Mouse (Mus musculus) granulocyte monocyte progenitor cell, adult 5-6 weeks (primary cell): ENCODE measurements around the gene Rab31. TPM values are rescaled to one million over a fixed set of nuclear protein-coding genes. Genes with fewer than 3 reads are reported as not detected.

Experiments used
- ATAC-seq: replicated peaks from 2 replicates; pipeline ENCODE4 v1.8.0; 2016; ENCODE audit warnings: mild to moderate bottlenecking, moderate TSS enrichment, inconsistent platforms; ENCODE audit not compliant: poor library complexity, severe bottlenecking
- total RNA-seq, 2 experiments: library from RNA; stranded (forward) in 1 of 2; stranded (reverse) in 1 of 2; fragments of 200-712, 200-1000 nt in 1 of 2; fragments of >200 nt in 1 of 2; fragmentation: Nextera tagmentation in 1 of 2; gene quantifications; 2 replicates each; pipeline ENCODE4 v1.2.3; 2014 to 2017

Rab31 gene
- total RNA-seq, 2 experiments from 2014 or later, result 48.3 to 73.6 TPM

DNA sequence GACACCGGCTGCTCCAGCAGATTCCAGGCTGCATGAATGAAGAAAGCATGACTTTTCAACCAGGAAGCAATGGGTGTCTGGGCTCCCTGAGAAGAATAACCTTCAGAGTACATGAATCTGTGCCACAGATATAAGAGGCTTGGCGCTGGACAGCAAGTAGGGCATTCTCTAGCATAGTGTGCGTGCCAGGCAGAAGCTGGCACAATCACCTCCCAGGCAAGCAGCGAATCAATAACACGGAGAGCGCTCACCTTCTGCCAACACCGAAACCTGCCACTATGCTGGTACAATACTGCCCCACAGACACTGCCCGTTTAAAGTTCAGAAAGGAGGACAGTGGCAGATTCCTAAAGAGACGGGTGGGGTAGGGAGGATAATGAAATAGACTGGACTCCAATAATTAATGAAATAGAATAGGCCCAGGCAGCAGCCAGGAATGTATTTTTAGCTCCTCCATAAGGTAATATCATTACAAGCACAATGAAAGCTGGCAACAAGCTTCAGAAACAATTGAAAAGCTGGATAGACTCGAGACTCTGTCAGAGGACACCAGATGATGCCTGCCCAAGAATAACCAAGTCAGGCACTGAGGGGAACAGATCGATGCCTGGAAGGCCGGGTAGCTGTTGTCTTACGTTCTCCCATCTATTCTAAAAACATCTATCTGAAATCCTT is 59.6 kb downstream of the Rab31 start:
- ATAC-seq, result no peak

DNA sequence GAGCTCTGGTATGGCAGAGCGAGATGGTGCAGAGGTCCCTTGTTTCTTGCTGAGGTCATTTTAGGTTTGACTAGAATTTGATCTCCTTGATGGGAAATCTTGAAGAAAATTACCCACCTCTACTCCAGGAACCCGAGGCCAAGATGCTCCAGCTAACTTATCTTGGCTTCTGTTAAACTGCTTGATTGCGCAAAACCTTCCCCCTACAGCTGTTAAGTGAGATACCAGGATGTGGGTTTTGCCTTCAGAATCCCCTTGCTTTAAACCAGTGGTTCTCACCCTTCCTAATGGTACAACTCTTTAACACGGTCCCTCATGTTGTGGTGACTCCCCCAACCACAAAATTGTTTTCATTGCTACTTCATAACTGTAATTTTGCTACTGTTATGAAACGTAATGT is 60.8 kb downstream of the Rab31 start:
- no peak; the same call in 1 of the 2 replicates for ATAC-seq

DNA sequence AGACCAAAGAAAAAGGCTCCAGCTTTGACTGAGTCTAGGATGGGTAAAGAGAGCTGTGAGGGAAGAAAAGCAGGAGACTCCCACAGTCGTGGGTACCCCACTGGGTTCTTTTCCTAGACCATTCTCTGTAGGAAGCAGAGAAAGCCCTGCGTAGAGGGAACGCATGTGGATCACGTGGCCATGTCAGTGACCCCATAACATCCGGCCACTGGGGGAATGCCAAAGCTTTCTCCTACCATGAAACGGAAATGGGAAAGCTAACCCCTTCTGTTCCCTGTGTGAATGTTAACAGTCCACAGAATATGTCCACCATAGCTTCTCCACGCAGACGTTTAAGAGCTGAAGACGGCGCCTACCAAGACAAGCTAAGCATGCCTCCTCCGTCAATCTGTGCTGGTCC is 62.0 kb downstream of the Rab31 start:
- ATAC-seq, result no peak

DNA sequence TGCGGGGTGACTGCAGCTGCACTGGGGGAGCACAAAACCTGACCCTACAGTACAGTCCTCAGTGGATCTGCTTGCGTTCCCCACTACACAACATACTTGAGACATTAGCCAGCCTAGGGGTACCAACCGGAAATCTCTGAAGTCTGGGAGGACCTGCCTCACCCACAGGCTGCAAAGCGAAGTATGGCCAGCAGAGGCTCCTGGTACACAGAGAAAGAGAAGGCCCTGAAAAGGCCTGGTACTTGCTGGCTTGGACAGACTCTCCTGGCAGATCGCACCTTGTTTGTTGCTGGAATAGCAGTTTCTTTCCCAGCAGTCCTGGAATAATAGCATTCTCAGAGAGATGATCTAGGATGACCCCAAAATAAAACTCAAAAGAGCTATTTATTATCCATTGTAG is 66.3 kb downstream of the Rab31 start:
- peak; percentile 74 for ATAC-seq

DNA sequence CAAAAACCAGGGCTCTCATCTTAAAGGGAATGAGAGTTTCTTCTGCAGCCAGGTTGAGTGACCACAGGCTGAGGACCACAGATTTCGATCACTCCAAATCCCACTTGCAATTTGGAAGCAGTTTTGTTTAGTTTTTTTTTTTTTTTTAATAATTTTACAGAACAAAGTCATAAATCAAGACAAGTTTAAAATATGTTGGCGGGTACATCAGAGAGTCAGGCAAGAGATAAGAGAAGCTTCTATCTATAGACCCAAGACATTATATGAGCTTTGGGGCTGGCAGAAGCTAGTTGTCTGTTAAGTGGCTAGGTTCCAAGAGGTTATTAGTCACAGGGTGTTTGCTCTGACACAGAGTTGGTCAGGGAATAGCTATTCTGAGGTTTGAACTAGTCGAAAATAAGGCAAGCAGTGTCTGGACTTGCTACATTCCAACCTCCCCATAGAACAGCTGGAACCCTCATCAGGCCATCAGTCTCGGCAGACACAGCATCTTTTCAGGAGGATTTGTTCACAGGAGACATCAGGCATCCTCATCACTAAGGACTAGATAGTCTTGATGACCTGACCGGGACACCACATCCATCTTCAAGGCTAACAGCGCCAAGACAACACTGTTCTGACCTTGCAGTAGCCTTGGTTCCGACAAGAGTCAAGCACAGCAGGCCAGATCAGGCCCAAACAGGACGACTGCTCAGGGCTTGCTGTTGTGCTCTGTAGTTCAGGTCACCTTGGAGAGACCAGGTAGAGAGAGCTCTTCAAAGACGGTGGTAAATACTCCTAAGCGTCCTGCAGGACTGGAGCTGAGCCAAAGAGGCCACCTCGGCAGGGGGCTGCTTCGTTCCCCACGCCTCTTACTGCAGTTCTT is 68.8 kb downstream of the Rab31 start:
- no peak for ATAC-seq

DNA sequence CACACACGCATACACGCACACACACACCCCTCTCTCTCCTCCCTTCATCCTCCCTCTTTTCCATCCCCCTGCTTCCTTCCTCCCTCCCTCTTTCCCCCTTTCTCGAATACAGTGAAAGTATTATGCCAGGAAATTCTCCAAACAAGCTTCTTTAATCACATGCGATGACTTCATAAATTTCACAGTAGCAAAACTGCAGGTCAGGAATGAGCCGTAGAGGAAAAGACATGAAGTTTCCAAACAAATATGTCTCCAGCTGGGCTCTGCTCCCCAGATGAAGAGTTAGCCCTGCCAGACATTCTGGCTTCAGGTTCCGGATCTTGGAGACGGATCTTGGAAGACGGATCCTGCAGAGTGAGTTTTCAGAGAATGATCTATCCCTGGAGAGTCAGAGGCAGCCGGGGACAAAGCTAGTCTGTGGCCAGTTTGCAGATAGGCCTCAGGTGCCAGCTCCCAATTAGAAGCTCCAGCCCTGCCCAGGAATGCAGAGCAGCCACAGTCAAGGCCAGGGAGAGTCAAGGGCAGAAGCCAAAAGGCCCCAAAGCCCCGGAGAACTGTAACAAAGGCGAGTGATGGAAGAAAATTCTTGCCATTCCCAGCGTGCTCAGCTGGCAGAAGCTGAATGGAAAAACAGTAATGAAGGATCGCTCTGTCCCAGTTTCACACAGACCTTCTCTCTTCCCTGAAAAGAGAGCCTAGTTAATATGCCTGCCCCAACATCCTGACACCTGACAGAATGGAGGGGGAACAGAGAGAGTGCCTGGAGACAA is 70.6 kb downstream of the Rab31 start:
- ATAC-seq, result no peak

DNA sequence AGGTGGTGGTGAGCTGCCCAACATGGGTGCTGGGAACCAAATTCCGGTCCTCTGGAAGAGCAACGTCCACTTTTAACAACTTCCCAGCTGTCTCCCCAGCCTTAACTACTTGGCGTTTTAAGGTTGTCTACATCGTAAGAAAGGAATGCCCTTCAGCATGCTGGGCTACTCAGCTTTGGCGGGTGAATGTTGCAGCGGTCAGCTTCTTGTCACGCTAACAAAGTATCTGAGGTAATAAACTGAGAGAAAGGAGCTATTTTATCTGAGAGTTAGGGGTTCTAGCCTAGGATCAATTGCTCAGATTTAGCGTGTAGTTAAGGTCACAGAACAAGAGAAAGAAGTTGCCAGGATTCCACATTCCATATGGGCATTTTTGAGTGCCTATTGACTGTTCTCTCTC is 71.2 kb downstream of the Rab31 start:
- no peak for ATAC-seq

DNA sequence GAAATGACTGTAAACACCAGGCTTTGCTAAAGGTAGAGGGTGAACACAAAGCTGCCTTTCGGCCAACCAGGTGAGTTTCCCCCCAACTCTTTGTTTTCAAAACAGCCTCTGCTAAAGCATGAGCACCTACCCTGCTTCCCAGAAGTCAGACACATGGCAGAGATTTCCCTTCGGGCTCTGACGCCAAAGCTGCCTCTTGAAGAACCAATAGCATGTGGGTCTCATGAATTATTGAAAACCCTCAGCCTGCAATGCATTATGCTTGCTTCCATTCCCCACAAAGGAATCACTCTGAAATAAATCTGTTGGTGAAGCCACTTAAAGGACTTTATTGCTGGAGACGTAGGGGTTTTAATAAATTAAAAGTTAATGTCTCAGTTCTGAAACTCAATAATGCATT is 72.5 kb downstream of the Rab31 start:
- ATAC-seq, result no peak

DNA sequence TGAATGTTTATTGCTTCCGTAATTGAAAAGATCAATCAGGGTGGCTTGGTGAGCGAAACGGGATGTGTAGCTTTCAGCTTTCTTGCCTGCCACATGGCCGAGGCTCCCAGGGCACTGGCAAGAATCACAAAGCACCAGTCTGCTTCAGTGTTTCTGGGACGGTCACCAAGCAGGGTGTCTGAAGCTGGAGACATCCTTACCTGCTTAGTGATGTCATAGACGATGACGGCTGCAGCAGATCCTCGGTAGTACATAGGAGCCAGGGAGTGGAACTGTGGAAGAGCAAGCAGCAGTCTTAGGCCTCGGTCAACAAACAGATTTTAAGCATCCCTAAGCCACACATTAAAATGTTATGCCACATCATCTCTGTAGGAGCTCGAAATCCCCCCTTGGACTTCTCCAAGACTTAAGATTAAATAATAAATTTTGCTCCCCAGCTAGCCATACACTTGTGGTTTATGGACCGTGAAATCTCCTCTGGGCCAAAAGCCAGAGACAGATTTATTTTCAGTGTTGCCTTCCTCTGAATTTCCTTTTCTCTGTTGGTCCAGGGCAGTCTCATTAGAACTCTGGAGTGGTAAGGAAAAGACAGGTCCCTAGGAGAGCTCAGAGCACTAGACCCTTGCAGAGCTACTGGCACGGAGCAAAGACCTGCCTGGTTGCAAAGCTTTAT is 74.6 kb downstream of the Rab31 start:
- no peak for ATAC-seq

DNA sequence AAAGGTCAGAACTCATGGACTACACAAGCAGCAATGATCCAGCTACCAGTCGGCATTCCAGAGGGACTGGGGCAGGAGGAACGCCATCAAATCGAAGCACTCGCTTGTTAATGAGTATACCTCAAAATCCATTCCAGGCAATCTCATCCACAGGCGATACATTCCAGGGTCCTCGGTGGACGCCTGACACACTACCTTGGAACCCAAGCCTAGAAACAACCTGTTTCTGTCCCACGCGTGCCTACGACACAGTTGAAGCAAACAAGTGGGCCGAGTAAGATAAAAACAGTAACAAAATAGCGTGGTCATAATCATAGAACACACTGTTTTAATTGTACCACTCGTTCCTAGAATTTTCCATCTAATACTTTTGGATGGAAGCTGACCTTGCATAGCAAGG is 75.6 kb downstream of the Rab31 start:
- ATAC-seq, result no peak

DNA sequence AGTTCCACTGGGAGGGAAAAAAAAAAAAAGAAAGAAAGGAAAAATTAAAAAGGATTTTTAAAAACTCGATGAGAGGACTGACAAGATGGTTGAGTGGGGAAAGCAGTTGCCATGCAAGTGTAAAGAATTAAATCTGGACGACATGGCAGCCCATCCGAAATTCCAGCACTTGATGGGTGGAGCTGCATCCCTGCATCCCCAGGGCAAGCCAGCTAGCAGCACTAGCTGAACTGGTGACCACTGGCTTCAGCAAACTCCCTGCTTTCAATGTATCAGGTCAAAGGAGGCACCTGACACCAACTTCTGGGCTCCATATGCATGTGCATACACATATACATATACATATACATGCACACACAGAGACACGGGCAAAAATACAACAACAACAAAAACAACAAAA is 80.3 kb downstream of the Rab31 start:
- ATAC-seq, result no peak

DNA sequence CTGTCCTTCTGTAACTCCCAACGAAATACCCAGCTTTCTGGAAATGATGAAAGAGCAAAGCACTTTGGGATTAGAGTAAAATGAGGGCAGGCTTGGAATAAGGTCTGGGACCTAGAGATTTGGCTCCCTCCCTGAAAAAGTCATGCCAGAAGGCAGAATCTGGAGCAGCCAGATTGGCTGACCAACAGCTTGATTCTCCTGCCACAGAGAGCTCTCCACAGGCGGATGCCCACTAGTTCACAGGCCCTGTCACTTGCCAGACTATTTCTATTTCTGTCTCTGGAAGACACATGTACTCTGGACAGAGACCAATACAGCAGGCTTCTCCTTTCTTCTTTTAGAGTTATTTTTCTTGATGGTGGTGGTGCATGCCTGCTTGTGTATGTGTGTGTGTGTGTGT is 88.8 kb downstream of the Rab31 start:
- ATAC-seq, result no peak

DNA sequence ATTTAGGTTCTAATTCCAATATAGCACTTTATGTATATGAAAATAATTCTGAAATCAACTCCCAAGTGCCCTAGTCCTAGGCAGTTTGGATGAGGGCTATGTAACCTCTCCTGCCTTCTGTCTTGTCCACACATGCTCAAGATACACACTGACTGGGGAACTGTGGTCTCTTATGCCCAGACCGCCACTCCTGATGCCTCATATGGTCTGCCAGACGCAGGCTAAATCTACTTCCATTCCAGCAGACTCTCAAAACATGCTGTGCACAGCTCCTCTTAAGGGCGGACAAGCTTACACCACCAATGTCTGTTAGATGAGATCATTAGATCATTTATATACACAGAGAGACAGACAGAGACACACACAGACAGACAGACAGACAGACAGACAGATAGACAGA is 89.2 kb downstream of the Rab31 start:
- ATAC-seq, result no peak

DNA sequence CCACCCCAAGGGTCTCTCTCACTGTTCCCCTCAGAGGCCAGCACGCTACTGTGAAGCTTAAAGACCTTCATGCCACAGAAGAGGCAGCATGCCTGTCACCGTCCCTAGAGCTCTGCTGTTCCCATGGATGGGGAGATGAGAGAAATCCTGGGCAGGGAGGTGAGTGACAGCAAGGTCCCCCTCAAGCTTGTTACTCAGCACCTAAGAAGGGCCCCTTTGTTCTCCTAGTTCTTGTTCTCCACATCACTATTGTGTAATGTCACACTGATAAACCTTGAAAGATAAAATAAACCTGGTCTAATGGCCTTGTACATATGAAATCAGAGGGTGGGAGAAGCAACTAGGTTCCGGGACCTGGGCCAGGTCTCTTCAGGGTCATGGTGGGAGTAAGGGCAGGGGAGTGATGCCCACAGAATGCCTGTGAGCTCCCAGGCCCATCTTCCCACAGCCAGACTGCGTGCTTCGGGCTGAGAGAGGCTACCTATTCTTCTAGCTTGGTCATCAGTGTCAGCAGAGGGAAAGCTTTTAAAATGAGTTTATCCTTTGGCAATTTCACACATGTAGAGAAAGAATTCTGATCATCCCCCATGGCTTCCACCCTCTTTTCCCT is 90.4 kb downstream of the Rab31 start:
- no peak for ATAC-seq

DNA sequence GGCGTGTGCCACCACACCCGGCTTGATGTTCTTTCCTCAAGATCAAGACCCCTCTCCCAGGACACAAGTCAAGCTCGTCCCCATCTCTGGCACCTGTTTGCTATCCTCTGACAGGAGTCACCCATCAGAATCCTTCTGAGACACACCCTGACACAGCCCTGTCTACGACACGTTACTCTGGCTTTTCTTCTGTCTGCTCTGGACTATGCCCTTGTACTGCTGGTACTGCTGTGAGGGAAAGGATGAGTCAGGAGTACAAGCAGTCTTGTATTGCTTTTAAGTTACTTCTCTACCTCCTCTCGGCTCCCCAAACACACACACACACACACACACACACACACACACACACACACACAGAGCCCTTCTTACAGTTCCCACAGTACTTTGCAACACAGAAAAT is 91.0 kb downstream of the Rab31 start:
- ATAC-seq, result no peak

DNA sequence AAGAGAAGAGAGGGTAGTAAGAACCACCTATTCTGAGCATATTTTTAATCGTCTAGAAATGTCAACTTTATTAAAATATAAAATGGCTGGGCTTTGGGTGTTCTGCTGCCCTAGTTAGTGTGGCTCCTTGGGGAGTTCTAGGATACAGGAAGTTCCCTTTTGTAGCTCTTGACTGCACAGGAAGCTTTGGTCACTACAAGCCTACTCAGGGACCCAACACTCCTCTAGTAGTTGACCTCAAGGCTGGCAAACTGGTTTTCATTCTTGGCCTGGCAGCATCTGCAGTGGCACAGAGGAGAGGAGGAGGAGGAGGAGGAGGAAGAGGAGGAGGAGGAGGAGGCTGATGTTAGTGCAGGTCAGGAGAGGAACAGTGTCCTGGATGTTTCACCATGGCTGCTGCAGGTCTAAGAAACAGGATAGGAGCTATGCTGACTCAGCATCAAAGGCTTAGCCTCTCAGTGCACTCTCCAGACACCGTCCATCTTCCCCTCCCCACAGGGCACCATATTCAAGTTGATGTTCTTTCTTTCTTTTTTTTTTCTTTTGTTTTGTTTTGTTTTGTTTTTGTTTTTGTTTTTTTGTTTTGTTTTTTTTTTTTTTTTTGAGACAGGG is 91.6 kb downstream of the Rab31 start:
- peak; percentile 52 for ATAC-seq

DNA sequence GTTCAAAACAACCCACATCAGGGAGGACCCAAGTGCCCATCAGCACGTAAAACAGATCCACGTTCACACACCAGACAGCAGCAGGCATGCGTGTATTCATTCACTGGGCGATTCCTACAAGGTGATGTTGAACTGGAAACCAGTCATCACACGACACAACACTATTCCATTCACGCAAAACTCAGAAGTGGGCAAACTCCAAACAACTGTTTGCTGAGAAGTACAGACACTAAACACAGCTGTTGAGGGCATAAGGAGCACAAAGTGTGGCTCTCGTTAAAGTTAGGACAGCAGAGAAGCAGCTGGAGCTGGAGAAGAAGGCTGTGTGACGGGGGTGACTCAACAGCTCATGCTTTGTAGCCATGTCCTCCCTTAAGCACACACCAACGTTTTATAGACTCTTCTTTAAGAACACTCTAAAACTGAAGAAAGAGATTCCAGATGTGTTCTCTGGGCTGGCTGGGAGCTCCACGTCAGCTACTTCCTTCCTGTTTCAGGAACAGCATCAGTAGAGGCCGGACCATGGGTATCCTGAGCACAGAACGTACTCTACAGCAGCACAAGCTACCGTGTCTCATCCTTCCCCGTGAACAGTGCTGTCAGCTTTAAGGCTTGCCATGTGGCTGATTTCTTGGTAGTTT is 92.6 kb downstream of the Rab31 start:
- ATAC-seq, result peak; percentile 52; the same call in 1 of the 2 replicates

DNA sequence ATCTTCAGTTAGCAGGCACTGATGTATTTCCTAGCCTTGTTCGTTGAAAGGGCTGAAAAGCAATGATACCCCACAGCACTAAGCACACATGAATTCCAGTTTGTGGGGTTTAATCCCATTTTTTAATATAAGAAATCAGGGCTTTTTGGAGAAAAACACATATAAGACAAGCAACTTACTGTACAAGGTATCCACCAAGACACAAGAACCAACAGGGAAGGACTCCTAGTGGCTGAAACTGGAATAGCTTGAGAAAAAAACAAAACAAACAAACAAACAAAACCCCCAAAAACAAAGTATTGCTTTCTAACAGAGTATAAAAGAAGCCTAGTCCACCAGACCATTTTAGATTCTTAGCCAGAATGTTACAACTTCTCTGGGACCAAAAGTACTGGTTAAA is 94.8 kb downstream of the Rab31 start:
- ATAC-seq, result no peak

DNA sequence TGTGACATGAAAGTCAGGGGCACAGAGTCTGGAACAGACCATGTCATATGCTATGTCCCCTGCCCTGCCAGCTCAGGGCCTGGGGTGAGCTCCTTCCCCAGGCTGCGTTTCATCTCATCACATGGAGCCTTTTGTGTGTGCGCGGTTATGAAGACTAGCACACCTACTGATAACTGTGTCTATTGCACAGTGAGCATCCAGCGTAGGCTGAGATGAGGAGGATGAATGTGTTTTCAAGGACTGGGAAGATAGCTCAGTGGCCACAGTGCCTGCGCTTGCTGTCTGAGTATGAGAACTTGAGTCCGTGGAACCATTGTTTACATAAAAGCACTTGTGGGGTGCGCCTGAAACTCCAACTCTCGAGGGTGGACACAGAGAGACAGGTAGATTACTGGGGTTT is 96.0 kb downstream of the Rab31 start:
- ATAC-seq, result no peak
